Mouse (Mus musculus): ENCODE measurements around the gene Fgd1.

Gene Fgd1

DNA sequence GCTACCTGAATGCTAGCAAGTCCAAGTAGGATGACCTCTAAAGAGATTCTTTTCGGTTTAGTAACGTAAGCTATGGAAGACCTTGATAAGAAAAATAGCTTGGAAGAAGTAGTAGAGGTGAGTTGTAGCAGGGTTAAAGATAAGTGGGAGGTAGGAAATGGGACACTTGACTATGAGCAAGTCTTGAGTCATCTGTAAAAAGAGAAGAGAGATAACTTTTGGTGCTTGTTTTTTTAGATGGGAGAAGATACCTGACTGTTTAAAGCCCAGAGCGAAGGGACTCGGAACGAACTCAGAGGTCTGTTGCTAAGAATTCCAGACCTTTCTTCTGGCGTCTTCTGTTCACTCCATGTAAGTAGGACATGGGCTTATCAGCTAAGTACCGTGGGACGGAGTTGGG lies at the start of gene Fgd1:
TSS of gene Fgd1 (plus strand) at position 301 of the 400 bp plus-strand sequence.
- DNase-seq (ENCODE audit: low spot score), result no peak

DNA sequence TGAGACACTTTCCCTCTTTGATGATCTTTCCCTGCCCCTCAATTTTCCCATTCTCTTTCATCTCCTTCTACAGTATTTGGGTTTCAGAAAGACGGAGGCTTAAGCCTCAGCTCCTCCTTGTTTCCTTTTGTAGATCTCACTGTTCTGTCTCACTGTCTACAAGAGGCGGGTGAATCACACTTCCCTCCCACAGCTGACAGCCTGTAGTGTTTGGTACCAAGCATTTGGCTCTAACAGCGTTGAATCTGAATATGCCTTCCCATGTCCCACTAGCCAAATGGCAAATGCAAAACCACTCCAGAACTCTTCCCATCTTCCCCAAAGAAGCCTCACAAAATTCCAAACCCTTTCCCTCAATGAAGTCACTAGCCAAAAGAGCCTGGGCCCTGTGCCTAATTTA lies 49.2 kb upstream of the Fgd1 start:
- DNase-seq (ENCODE audit: low spot score), result no peak

DNA sequence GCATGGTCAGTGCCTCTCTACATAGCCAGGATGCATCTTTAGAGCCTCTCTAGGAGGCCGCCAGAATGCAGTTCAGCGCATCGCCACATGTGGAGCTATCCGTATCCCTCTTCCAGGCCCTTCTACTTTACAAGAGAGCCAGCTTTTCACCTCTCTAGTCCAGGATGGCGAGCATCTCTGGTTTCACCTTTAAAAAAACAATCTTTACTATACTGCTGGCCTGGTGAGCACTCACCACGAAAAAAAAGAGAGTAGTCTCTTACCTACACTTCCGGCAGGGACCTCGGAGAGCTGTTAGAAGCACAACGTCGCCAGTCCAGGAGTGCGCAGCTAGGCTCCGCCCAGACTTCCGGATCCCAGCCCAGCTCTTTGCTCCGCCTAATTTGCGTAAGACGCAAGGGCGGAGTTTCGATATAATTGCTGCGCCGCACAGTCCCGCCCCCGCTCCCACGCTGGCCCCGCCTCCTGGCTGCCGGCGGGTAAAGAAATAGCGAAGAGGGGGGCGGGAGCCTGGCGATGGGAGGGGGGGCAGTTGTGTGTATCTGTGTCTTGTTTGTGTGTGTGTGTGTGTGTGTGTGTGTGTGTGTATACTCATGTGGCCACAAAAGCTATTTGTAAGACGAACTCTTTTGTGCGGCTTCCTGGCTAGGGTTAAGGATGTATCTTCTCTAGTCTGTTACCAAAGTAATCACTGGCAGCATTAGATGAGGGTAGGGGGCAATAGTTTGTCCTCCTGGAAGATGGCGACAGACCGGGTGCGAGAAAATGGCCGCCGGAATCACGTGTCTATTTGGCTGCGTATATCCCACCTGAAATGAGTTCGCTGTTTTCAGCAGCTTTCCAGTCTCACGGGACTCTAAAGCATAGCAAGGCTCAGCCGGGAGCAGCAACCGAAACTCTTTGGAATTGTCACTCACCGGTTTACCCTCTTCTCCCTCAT lies 28.7 kb upstream of the Fgd1 start, which contains the start of gene Gnl3l:
TSS of gene Gnl3l (minus strand) at position 385 of the 940 bp plus-strand sequence.
- peak; percentile 92 for DNase-seq (ENCODE audit: low spot score)

DNA sequence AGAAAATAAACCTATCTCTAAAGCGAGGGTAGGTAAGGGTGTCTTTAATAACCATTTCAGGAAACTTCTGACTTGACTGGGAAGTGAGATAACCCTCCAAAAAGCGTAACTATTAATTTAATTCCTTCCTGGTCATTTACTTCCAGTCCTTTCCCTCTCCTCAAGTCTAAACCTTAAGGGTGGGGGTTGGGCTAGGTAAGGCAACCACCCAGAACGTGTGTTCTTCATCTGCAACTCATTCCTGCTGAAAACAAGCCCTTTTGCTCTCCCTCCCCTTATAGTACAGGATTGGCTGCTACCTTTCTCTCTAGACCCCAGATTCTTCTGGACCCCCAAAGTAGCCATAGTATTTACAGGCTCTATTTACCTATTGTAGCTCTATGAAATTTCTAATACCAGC lies 28.1 kb upstream of the Fgd1 start:
- peak; percentile 4 for DNase-seq (ENCODE audit: low spot score)

DNA sequence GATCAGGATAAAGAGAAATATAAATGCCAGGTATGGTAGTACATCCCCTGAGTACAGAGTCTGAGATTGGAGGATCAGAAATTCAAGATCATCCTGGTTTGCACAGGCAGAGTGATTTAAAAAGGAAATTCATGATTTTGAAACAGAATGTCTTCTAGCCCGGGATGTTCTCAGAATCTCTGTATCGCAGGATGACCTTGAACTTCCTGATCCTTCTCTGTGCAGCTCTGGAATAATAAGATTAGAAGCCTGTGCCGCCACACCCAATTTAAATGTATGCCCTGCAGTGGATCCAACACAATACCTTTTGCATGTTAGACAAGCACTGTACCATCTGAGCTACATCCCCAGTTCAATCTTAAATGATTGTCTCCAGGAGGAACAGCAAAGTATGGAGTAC lies 27.2 kb upstream of the Fgd1 start:
- no peak for DNase-seq (ENCODE audit: low spot score)

DNA sequence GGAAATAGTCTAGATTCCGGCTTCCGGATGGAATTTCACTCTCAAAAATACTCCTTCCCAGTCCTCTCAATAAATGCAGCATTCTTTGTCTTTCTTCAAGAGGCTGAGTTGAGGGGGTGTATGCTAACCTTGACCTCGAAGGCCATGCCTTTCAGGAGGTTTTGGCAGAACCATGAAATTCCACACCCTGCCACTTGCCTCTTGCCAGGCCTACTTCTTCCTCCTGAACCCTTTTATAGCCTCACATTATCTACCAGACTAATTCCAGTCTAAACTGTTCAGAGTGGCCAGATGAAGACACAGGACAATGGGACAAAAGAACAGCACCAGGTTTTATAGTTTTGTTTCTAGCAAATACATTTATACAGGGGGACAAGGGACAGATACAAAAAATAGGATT lies 14.6 kb upstream of the Fgd1 start:
- DNase-seq (ENCODE audit: low spot score), result no peak

DNA sequence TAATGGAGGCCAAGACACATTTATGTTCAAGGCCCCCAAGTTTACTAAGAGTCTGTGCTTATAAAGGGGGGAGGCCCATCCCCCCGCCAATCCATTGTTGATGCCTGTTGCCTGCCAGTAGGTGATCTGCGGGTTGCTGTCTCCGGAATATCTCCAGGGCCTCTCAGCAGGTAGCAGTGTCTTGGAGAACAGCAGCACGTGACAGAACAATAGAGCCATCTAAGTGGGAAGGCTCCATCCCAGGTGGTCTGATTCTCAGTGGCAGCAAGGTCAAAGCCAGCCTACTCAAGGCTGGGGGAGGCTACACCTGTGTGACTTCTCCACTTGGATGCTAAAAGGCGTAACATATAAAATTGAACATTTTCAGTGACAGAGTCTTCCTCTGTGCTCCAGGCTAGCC lies 4.7 kb upstream of the Fgd1 start:
- DNase-seq (ENCODE audit: low spot score), result no peak

DNA sequence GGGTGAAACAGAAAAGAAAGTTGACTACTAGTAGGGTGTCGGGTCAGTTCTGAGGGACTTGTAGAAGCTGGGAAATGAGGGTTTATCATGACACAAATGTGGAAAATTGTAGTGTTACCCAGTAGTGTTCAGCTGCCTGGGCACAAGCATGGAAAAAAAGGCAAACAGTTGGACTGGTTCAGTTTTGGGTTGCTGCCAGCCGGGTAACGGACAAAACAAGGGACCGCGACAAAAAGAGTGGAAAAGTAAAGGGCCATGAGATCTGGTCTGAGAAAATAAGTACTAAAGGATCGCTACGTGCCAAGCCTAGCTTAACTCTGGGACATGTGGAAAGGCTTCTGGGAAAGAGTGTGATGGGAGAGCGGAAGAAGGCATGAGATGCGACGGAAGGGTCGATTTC lies 371 bp downstream of the Fgd1 start:
- DNase-seq (ENCODE audit: low spot score), result no peak

DNA sequence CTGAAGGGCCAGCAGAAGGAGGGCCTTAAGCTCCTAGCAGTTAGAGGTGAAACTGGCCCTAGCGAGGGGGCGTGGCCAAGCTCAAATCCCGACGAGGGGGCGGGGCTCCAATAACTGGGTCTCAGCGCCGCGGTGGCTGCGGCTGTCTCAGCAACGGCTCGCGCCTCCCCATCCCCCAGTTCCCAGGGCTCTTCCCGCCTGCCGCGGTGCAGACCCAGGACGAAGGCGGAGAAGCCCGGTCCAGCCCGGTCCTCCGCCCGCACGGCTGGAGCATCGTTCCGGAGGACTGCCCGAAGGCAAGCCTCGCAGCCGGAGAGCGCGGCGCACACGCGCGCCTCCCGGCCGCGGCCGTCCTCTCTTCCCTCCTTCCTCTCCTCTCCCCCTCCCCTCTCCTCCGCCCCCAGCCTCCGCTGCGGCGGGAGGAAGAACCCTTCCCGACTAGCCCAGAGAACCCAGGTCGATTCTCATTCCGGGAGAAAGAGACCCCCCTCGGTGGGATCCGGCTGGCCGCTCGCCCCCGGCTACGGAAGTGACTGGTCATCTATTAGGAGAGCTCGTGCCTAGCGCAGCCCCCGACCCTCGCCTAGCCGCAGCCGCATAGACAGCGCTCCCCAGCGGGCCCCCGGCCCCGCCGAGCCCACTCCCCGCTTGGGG lies 954 bp downstream of the Fgd1 start:
- DNase-seq (ENCODE audit: low spot score), result peak; percentile 94

DNA sequence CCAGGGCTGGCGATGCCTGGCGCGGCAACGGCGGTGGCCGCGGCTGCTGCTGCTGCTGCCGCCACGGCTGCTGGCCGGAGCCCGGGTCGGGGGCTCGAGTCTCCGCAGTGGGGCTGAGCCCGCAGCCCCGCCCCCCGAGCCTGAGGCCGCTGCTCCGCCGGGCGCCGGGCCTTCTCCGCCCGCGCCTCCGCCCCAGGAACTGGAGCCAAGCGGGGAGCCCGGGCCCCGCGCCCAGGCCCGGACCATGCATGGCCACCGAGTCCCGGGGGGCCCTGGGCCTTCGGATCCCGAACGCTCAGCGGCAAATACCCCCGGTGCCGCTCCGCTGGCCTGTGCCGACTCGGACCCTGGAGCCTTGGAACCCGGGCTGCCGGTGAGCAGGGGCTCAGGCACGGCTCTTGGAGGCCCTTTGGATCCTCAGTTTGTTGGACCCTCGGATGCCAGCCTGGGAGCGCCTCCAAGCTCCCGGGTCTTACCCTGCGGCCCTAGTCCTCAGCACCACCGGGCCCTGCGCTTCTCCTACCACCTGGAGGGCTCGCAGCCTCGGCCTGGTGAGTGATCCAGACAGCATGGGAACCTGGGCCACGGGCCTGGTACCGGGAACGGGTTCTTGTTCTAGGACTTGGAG lies 1.6 kb downstream of the Fgd1 start:
- DNase-seq (ENCODE audit: low spot score), result peak; percentile 11

DNA sequence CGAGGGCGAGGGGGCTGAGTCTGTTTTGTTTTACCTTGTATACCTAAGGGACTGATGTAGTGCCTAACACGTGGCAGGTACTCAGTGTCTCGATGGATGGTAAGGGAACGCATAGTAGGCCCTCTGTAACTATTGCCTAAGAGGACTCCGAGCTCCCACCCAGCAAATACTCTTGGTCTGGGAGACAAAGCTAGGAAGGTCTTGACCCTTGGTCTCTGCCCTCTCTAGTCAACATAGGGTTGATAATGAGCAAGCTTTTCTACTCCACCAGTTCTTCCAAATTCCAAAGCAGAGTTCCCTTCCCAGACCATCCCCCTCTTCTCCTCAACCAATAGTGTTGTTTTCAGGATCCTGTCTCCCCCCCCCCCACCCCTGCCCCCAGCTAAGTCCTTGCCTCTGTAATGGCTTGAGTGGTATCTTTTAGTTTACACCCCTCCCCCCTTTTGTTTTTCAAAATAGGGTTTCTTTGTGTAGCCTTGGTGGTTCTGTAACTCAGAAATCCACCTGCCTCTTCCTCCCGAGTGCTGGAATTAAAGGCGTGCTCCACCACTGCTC lies 3.8 kb downstream of the Fgd1 start:
- DNase-seq (ENCODE audit: low spot score), result peak; percentile 8

DNA sequence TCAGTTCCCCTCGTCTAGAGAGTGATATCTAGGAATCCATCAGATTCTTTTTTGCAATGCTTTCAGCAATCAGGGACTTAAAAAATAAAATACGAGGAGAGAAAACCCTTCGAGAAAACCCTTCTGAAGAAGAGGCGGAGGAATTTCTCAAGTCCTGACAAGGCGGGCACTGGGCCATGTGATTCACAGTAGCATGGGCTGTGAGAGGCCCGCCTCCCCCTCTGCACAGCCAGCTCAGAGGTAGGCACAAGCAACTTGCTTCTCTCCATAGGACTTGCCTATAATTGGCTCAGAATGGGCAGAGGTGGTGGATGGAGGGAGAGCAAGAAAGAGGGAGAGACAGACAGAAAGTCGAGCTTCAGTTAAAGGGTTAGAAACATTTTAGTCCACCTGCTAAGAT lies 4.4 kb downstream of the Fgd1 start:
- peak; percentile 5 for DNase-seq (ENCODE audit: low spot score)

DNA sequence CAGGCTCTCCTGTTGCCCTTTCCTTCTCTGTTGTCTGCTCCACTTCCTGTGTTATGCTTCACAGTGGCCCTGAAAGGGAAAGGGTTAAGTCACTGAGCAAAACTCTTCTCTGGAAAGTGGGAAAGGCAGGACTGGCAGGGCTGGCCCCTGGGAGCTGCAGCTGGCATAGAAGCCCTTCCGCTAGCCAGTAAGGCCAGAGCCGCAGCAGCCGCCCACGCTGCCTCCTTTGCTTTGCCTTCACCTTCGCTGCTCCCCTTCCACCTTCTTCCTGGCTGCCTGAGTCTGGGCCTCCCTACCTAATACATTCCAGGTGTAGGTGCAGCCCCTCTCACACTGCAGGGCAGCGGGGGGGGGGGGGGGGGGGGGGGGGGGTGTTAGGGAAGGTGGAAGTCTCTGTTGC lies 8.5 kb downstream of the Fgd1 start:
- peak; percentile 4 for DNase-seq (ENCODE audit: low spot score)

DNA sequence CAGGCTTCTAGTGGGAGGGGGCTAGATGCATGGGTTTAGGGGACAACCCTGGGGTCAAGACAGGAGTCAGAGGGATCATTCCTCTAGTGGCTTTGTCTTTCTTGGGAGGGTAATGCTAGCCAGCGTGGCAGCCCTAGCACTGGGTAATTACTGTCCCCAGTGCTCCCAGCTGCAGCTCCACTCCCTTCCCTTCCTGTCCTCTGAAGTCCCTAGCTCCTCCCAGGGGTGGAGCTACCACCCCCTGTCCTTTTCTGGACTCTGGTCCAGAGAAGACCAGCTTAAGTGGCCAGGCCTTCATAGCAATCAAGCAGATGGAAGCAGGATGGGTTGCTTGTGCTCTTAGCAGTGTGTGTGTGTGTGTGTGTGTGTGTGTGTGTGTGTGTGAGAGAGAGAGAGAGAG lies 9.6 kb downstream of the Fgd1 start:
- peak; percentile 26 for DNase-seq (ENCODE audit: low spot score)

DNA sequence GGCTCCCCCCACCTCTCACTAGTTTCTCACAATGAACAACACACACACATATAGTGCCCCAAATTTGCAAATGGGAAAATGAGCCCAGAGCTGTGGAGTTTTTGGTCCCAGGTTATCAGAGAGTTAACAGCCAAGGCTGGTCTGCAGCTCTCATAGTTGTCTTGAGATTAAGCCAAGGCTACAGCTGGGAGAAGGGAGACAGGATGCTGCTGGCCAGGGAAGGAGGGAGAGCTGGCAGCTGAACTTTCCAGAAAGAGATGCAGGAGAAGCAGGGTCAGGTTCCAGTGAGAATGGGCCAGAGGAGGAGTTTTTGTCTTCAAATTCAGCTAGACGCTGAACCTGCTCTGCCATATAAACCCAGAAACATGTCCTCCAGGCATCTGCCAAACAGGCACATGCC lies 13.4 kb downstream of the Fgd1 start:
- DNase-seq (ENCODE audit: low spot score), result no peak

DNA sequence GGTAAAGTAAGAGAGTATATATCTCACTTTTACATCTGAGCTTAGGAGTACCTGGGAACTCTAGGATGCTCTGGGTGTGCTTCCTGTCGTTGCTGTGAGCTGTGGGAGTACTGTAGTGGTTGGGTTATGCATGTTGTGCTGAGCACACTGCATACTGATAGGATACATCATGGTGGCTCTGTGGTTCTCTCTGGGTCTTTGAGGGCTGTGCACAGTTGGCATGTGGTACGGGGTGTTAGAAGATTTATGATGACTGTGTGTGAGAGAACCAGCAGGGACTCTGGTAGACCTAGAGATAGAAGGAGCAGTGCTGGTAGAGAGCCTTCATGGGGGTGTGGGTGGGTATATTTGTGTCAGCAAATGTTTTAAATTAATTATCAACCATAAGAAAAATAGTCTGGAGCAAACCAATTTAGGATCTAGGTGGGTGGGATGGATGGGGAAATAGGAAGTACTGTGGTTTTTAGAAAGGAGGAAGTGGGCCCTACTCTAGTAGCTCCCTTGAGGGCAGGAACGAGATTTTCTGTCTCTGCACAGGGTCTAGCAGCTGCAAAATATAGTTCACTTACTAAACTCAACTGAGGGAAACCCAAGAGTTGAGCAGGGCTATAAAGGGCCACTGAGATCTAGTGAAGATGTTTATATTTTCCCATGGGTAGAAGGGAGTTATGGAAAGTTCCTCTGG lies 15.8 kb downstream of the Fgd1 start:
- DNase-seq (ENCODE audit: low spot score), result no peak

DNA sequence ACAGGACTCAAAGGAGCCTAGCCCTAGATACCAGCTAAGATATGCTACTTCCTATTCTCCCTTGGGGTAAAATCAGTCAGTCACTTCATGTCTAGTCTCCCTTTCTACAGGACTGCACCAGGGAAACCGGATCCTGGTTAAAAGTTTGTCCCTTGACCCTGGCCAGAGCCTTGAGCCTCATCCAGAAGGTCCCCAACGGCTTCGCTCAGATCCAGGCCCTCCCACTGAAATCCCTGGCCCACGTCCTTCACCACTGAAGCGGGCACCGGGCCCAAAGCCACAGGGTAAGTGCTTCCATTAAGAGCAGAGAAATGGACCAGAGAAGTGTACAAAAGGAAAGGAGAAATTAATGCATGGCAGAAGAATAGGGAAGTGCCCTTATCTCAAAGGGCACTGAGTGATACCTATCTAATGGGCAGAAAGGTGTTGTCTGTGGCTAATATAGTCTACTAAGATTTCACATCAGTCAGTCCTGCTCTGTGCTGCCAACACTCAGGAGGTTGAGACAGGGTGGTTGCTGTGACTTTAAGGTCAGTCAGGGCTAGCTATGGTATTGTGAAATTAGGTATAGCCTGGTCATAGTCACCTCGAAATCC lies 20.2 kb downstream of the Fgd1 start:
- DNase-seq (ENCODE audit: low spot score), result no peak

DNA sequence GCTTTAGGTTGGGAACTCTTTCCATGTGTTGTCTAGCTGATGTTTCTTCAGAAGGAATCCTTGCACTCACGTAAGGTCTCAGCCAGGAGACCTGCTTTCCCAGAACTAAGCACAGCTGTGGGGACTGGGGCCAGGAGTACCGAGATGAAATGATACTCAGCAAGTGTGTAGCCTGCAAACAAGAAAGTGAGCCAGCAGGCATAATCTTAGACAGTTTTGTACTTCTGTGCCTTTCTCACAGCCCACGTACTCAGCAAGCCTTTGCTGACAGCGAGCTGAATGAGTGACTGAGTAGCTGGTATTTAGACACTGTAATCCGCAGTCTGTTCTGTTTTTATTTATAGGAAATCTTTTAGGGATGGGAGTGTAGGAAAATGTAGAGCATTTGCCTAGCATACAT lies 21.9 kb downstream of the Fgd1 start:
- DNase-seq (ENCODE audit: low spot score), result no peak

DNA sequence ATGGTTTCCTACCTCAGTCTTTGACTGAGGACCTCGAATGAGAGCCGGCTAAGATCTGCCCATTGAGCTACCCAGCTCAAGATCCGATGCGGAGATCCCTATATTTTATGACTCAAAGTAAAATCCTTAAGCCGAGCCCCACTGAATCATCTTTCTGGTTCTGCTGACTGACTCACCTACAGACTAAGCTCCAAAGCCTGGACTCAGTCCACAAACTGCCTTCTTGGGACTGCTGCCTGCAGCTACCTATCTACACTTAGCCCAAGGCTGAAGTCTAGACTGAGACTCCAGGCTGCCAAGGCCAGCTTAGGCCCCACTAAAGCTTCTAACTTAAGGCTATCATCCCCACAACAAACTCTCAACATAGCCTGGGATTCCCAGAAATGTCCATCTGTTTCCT lies 30.1 kb downstream of the Fgd1 start:
- DNase-seq (ENCODE audit: low spot score), result no peak

DNA sequence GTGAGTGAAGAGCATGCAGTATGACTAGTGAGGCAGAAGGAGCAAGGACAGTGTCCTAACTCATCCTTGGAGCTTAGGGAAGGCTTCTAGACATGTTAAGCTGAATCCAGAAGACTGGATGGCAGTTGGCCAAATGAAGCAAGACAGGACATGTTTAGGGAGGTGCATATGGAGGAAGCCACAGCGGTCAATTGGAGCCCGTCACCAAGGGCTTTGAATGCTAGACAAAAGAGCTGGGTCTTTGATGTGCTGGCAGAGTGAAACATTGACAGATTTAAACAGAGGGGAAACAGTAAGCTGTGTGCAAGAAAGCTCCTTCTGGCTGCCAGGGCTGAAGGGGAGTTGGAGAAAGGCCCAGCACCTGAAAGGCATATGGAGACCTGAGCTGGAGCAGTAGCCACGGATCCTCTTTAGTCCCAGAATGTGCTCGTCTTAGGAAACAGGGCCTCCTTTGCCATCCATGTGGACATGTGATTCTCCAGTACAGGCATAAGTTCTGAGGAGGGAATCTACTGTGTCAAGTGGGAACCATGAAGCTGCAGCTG lies 31.1 kb downstream of the Fgd1 start:
- DNase-seq (ENCODE audit: low spot score), result no peak

DNA sequence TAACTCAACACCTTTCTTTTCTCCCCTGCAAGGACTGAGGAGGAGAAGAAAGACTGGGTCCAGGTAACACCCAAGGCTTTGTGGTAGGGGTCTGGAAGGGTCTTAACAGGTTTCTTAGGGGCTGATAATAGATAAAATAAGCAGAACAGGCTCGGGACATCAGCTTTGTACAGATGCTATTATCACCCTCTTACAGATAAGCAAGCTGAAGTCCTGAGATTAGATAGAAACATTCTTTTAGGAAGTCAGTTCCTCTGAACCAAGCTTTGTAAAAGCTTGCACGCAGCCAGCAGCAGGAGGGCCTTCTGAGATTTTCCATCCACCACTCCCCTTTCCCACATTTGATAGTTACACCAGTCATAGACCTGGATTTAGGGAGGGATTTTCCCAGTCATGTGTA lies 39.6 kb downstream of the Fgd1 start:
- no peak for DNase-seq (ENCODE audit: low spot score)

Data from embryo, embryonic 10 days (tissue).